Mouse (Mus musculus): ENCODE data around the gene Csnk2a2.

GRCm38 (mm10) chr8:95496420-95496819 lies 6.6 kb upstream of the Csnk2a2 start:
- TF ChIP-seq CTCF (IDR thresholded peaks at IDR 0.05; ENCODE audit: insufficient read depth, low read length), result no peak
- no peak for TF ChIP-seq POLR2A (IDR thresholded peaks at IDR 0.05; ENCODE audit: borderline replicate concordance, extremely low read depth, low read depth, low read length)
